ENCODE assay signal across 8 mouse cellular contexts in genomic region chr10:20724451-20724850, GRCm38 (mm10). TPM values are rescaled to one million over a fixed set of nuclear protein-coding genes. Genes with fewer than 3 reads are reported as not detected.
DNase-seq lines count a peak whose midpoint lies in the region; ATAC-seq and TF ChIP-seq lines count a peak whose summit lies in the region.

No protein-coding gene starts in this region.

- H3K36me3 ChIP-seq in hindbrain, embryonic 12.5 days: no peaks in the 10 kb centered on the region
- H3K36me3 ChIP-seq in macrophage (ENCODE audit: inconsistent target): peaks cover 17% of the 10 kb centered on the region; the same call in 1 of the 2 replicates
- no peaks in the 10 kb centered on the region for H3K36me3 ChIP-seq in thymus, adult 2 months (ENCODE audit: control insufficient read depth, insufficient read depth, low read length)

- no peak for TF ChIP-seq POLR2A in bone marrow macrophage, adult 2 months (IDR thresholded peaks at IDR 0.05; ENCODE audit: borderline replicate concordance, low read depth, low read length)
- no peak for TF ChIP-seq POLR2A in thymus, adult 2 months (IDR thresholded peaks at IDR 0.05; ENCODE audit: control insufficient read depth, extremely low read depth, insufficient read depth, low read length, poor library complexity)

- peaks cover 11% of the 10 kb centered on the region for H3K4me1 ChIP-seq in bone marrow macrophage, adult 2 months (ENCODE audit: control insufficient read depth, insufficient read depth, low read length)
- peaks cover 30% of the 10 kb centered on the region for H3K4me1 ChIP-seq in hindbrain, embryonic 12.5 days
- 0 out of 2 replicates have a peak, but pooled peaks cover 8% of the 10 kb centered on the region for H3K4me1 ChIP-seq in thymus, adult 2 months (replicated peaks; ENCODE audit: control insufficient read depth, insufficient read depth, low read length)

- H3K9me3 ChIP-seq in hindbrain, embryonic 12.5 days (replicated peaks): no peaks in the 10 kb centered on the region

- peaks cover 2% of the 10 kb centered on the region; the same call in 1 of the 2 replicates for H3K27me3 ChIP-seq in hindbrain, embryonic 12.5 days
- no peaks in the 10 kb centered on the region for H3K27me3 ChIP-seq in thymus, adult 2 months (ENCODE audit: control insufficient read depth, insufficient read depth, low read length)

- H3K27ac ChIP-seq in gastrocnemius, adult 2 months: peak overlapping the region; percentile 88
- H3K27ac ChIP-seq in bone marrow macrophage, adult 2 months (ENCODE audit: insufficient read depth, low read depth, low read length): peak overlapping the region; percentile 79
- H3K27ac ChIP-seq in hindbrain, embryonic 12.5 days: no peak overlapping the region
- H3K27ac ChIP-seq in macrophage: peak overlapping the region; percentile 88
- H3K27ac ChIP-seq in thymus, adult 2 months (ENCODE audit: control insufficient read depth, insufficient read depth, low read length): no peak overlapping the region

- peaks cover 52% of the 10 kb centered on the region; the same call in 1 of the 2 replicates for H3K79me2 ChIP-seq in macrophage (ENCODE audit: inconsistent target)

- intact Hi-C loops in gastrocnemius, adult 2 months (cut with DNase I): loop anchor here (5.0 kb wide), 2 partner anchors 37 to 67 kb away; no protein-coding TSS in a partner anchor

- no peak for TF ChIP-seq CTCF in gastrocnemius, adult 2 months (IDR thresholded peaks at IDR 0.05)
- TF ChIP-seq CTCF in bone marrow macrophage, adult 2 months (IDR thresholded peaks at IDR 0.05; ENCODE audit: low read depth, low read length): no peak
- TF ChIP-seq CTCF in thymus, adult 2 months (IDR thresholded peaks at IDR 0.05; ENCODE audit: borderline replicate concordance, control insufficient read depth, extremely low read depth, insufficient read depth, low read length, poor library complexity): no peak

- WGBS in hindbrain, embryonic 12.5 days: 36% methylated on average over 10 of the region's 10 CpGs
- WGBS in macrophage (ENCODE audit: missing documents): 0% methylated on average over 8 of the region's 10 CpGs
- 5% methylated on average over 10 of the region's 10 CpGs for WGBS in thymus, adult 2 months

- DNase-seq in gastrocnemius, adult 2 months: no peak
- DNase-seq in gastrocnemius, adult 8-10 months (ENCODE audit: low spot score in 2 of 2): no peak
- no peak for DNase-seq in frontal cortex, postnatal 14 days (ENCODE audit: low spot score in 2 of 2)
- no peak for DNase-seq in adrenal gland, adult 18-20 months (ENCODE audit: low spot score in 2 of 2)
- DNase-seq in thymus, adult 2 months: no peak

- H3K4me3 ChIP-seq in gastrocnemius, adult 2 months: peak overlapping the region; percentile 79
- H3K4me3 ChIP-seq in bone marrow macrophage, adult 2 months (ENCODE audit: insufficient read depth, low read length): peak overlapping the region; percentile 69
- H3K4me3 ChIP-seq in hindbrain, embryonic 12.5 days: peak overlapping the region; percentile 26
- H3K4me3 ChIP-seq in macrophage (ENCODE audit: inconsistent target): peak overlapping the region; percentile 67
- H3K4me3 ChIP-seq in thymus, adult 2 months (ENCODE audit: control insufficient read depth, insufficient read depth, low read length): no peak overlapping the region

- H3K9ac ChIP-seq in hindbrain, embryonic 12.5 days: peak overlapping the region; percentile 35

- H3K4me2 ChIP-seq in hindbrain, embryonic 12.5 days (replicated peaks): peak overlapping the region; percentile 52

- ATAC-seq in hindbrain, embryonic 12.5 days (ENCODE audit: low FRiP score): peak; percentile 7; the same call in 1 of the 2 replicates

RNA-seq across cellular contexts. Expression of gene Pde7b, which starts 0.4 kb away (rescaled TPM):
- 10 to 100 TPM; 32.5 to 41.0 TPM for total RNA-seq in gastrocnemius, adult 2 months (2021)
- total RNA-seq in gastrocnemius, adult 8-10 months (2022): 10 to 100 TPM; 33.5 to 43.1 (median 41.2) TPM
- 12.9 and 14.4 TPM in 2 replicates for polyA plus RNA-seq in bone marrow macrophage, adult 2 months (2012; ENCODE audit: insufficient read depth, insufficient read length, missing spikeins)
- polyA plus RNA-seq in hindbrain, embryonic 12.5 days (2016; fragmentation: Nextera tagmentation; extraction: Ambion mirVana): 6.0 and 6.9 TPM in 2 replicates
- 100 to 1,000 TPM; 106 to 713 (median 456) TPM for total RNA-seq in macrophage (2018; cell fraction: chromatin; rRNA removed)
- 100 to 1,000 TPM in 6 of 26 experiments, 10 to 100 TPM in 20; 64.3 to 138 (median 81.4) TPM for total RNA-seq in macrophage (2018; cell fraction: cytosol; rRNA removed)
- 100 to 1,000 TPM; 172 to 441 (median 313) TPM for total RNA-seq in macrophage (2018; cell fraction: nucleus; rRNA removed)
- polyA plus RNA-seq in macrophage (2018): 26.0 to 42.9 TPM (median 37.2 TPM) in 3 replicates
- total RNA-seq in adrenal gland, adult 18-20 months (2021): 10 to 100 TPM; 13.0 to 14.0 TPM
- 1.6 and 2.2 TPM in 2 replicates for polyA plus RNA-seq in thymus, adult 2 months (2012; rRNA removed)

Comparison
In these comparisons a context has a peak if more than half of its experiments do, and no peak if none do; other contexts are left out.
1. H3K27ac ChIP-seq: peak in gastrocnemius, adult 2 months (single experiment), bone marrow macrophage, adult 2 months (single experiment) and macrophage (single experiment); none in hindbrain, embryonic 12.5 days (single experiment) and thymus, adult 2 months (single experiment).